Mouse (Mus musculus) embryonic facial prominence, embryonic 11.5 days (tissue): Measurements from ENCODE around the gene Smurf2. TPM values are rescaled to one million over a fixed set of nuclear protein-coding genes. Genes with fewer than 3 reads are reported as not detected.

Experiments
- ATAC-seq: fragments of 200-750 bp; cut with Nextera tagmentation; replicated peaks from 2 replicates; pipeline ENCODE4 v1.8.0; 2017; ENCODE audit warnings: low read depth; ENCODE audit not compliant: insufficient number of reproducible peaks, low FRiP score, low TSS enrichment
- DNase-seq: peaks from one replicate; pipeline ENCODE4 v3.0.0-alpha.2; 2015; ENCODE audit warnings: low spot score
- H3K27ac ChIP-seq: fragments of 300-500 bp; sonication (generic); replicated peaks from 2 replicates; pipeline ENCODE4 v1.5.1; 2014; ENCODE audit warnings: mild to moderate bottlenecking, low read depth, low read length, control low read depth
- H3K27me3 ChIP-seq: fragments of 300-500 bp; sonication (generic); 2 replicates; pipeline ENCODE4 v1.6.1; 2014; ENCODE audit warnings: mild to moderate bottlenecking, low read length, moderate library complexity, mixed read lengths; ENCODE audit not compliant: control insufficient read depth, insufficient read depth
- H3K36me3 ChIP-seq: fragments of 300-500 bp; sonication (generic); replicated peaks from 2 replicates; pipeline ENCODE4 v1.6.1; 2014; ENCODE audit warnings: low read depth, mild to moderate bottlenecking, low read length, moderate library complexity, mixed read lengths; ENCODE audit not compliant: control insufficient read depth, insufficient read depth
- H3K4me1 ChIP-seq: fragments of 300-500 bp; sonication (generic); 2 replicates; pipeline ENCODE4 v1.6.1; 2014; ENCODE audit warnings: low read length, mixed read lengths; ENCODE audit not compliant: control insufficient read depth, insufficient read depth
- H3K4me2 ChIP-seq: fragments of 300-500 bp; sonication (generic); 2 replicates; pipeline ENCODE4 v1.6.1; 2014; ENCODE audit warnings: low read depth, mild to moderate bottlenecking, control low read depth, low read length, moderate library complexity
- H3K4me3 ChIP-seq: fragments of 300-500 bp; sonication (generic); 2 replicates; pipeline ENCODE4 v1.5.1; 2014; ENCODE audit warnings: low read depth, low read length, control low read depth
- H3K9ac ChIP-seq: fragments of 300-500 bp; sonication (generic); replicated peaks from 2 replicates; pipeline ENCODE4 v1.6.1; 2014; ENCODE audit warnings: mild to moderate bottlenecking, control low read depth, low read length
- H3K9me3 ChIP-seq: fragments of 300-500 bp; sonication (generic); replicated peaks from 2 replicates; pipeline ENCODE4 v1.6.1; 2016; ENCODE audit warnings: mild to moderate bottlenecking, low read length, inconsistent platforms, mixed read lengths; ENCODE audit not compliant: control insufficient read depth
- WGBS: fragments of 180-500 bp; shearing (Covaris S2); extraction: QIAGEN DNeasy Blood & Tissue Kit; methylation state at CpG from one replicate; pipeline ENCODE4 v1.1.7; 2014; 5-methylcytosine and 5-hydroxymethylcytosine counted together
- polyA plus RNA-seq: library from polyadenylated mRNA; unstranded; fragments of >200 nt; fragmentation: Nextera tagmentation; extraction: Ambion mirVana; gene quantifications from 2 replicates; pipeline ENCODE4 v1.2.1, GENCODE M21; 2014

Smurf2 gene
- polyA plus RNA-seq, 1 experiment from 2014 or later: 19.8 TPM

- H3K9me3 ChIP-seq: no peaks in the 10 kb centered on the region
- H3K27ac ChIP-seq: no peak overlapping the region
- no peak for ATAC-seq
- H3K36me3 ChIP-seq: no peaks in the 10 kb centered on the region
- DNase-seq: no peak
- no peak overlapping the region for H3K4me3 ChIP-seq
- H3K9ac ChIP-seq: no peak overlapping the region
- no peaks in the 10 kb centered on the region for H3K27me3 ChIP-seq
- no peak overlapping the region for H3K4me2 ChIP-seq
- no peaks in the 10 kb centered on the region for H3K4me1 ChIP-seq
- WGBS: 86% methylated on average over 2 of the region's 2 CpGs
These were observed 23.9 kb downstream of the Smurf2 start for GRCm38 (mm10) chr11:106896561-106897168.

GRCm38 (mm10) chr11:106883656-106884055, 36.9 kb downstream of the Smurf2 start:
- ATAC-seq: no peak
- no peak overlapping the region for H3K27ac ChIP-seq
- no peak overlapping the region for H3K9ac ChIP-seq
- no peak overlapping the region for H3K4me2 ChIP-seq
- H3K4me1 ChIP-seq: no peaks in the 10 kb centered on the region
- no peaks in the 10 kb centered on the region for H3K36me3 ChIP-seq
- H3K4me3 ChIP-seq: no peak overlapping the region
- 81% methylated on average over 1 of the region's 1 CpGs for WGBS
- no peak for DNase-seq
- no peaks in the 10 kb centered on the region for H3K27me3 ChIP-seq
- H3K9me3 ChIP-seq: no peaks in the 10 kb centered on the region

GRCm38 (mm10) chr11:106872650-106873049, 47.9 kb downstream of the Smurf2 start:
- Histone ChIP-seq H3K27me3 (no peaks in the 10 kb centered on the region), H3K4me2 (no peak overlapping the region), H3K4me3 (no peak overlapping the region), H3K9me3 (no peaks in the 10 kb centered on the region), H3K4me1 (no peaks in the 10 kb centered on the region), H3K27ac (no peak overlapping the region), H3K9ac (no peak overlapping the region), H3K36me3 (peaks cover 2% of the 10 kb centered on the region; the same call in 1 of the 2 replicates)
- WGBS: 85% methylated on average over 6 of the region's 6 CpGs
- ATAC-seq: no peak
- no peak for DNase-seq

GRCm38 (mm10) chr11:106851438-106851837, 69.1 kb downstream of the Smurf2 start:
- Histone ChIP-seq H3K4me3 (no peak overlapping the region), H3K9ac (no peak overlapping the region), H3K27me3 (no peaks in the 10 kb centered on the region), H3K9me3 (no peaks in the 10 kb centered on the region), H3K36me3 (no peaks in the 10 kb centered on the region; the same call in 1 of the 2 replicates), H3K4me1 (no peaks in the 10 kb centered on the region), H3K27ac (no peak overlapping the region), H3K4me2 (no peak overlapping the region)
- WGBS: 59% methylated on average over 2 of the region's 2 CpGs
- peak; percentile 41 for DNase-seq
- ATAC-seq: no peak

- ATAC-seq: no peak
- Histone ChIP-seq H3K4me2 (no peak overlapping the region), H3K4me3 (no peak overlapping the region), H3K27ac (no peak overlapping the region), H3K9me3 (no peaks in the 10 kb centered on the region), H3K4me1 (no peaks in the 10 kb centered on the region), H3K27me3 (no peaks in the 10 kb centered on the region), H3K36me3 (no peaks in the 10 kb centered on the region; the same call in none of the 2 replicates), H3K9ac (no peak overlapping the region)
- DNase-seq: no peak
- WGBS: 92% methylated on average over 3 of the region's 3 CpGs
These were observed 78.5 kb downstream of the Smurf2 start for GRCm38 (mm10) chr11:106842002-106842401.

GRCm38 (mm10) chr11:106828079-106828478, 92.4 kb downstream of the Smurf2 start:
- H3K9ac ChIP-seq: no peak overlapping the region
- no peak overlapping the region for H3K27ac ChIP-seq
- no peaks in the 10 kb centered on the region; the same call in 1 of the 2 replicates for H3K36me3 ChIP-seq
- H3K27me3 ChIP-seq: no peaks in the 10 kb centered on the region
- ATAC-seq: no peak
- H3K9me3 ChIP-seq: no peaks in the 10 kb centered on the region
- H3K4me1 ChIP-seq: no peaks in the 10 kb centered on the region
- no peak overlapping the region for H3K4me3 ChIP-seq
- no peak overlapping the region for H3K4me2 ChIP-seq
- 89% methylated on average over 7 of the region's 7 CpGs for WGBS
- no peak for DNase-seq

- peaks cover under 1% of the 10 kb centered on the region; the same call in 1 of the 2 replicates for H3K36me3 ChIP-seq
These were observed 96.1 kb downstream of the Smurf2 start for GRCm38 (mm10) chr11:106824403-106824802.

GRCm38 (mm10) chr11:106823741-106824140, 96.8 kb downstream of the Smurf2 start:
- WGBS: 93% methylated on average over 8 of the region's 8 CpGs
- H3K27ac ChIP-seq: no peak overlapping the region
- ATAC-seq (no peak), DNase-seq (no peak)
- H3K36me3 ChIP-seq: peaks cover 2% of the 10 kb centered on the region; the same call in 1 of the 2 replicates
- no peak overlapping the region for H3K4me2 ChIP-seq
- no peak overlapping the region for H3K4me3 ChIP-seq
- no peaks in the 10 kb centered on the region for H3K4me1 ChIP-seq
- no peaks in the 10 kb centered on the region for H3K27me3 ChIP-seq
- no peak overlapping the region for H3K9ac ChIP-seq
- H3K9me3 ChIP-seq: no peaks in the 10 kb centered on the region

More at GRCm38 (mm10) chr11:106824403-106824802, 96.1 kb downstream of the Smurf2 start:
- ATAC-seq (no peak), DNase-seq (no peak)
- 92% methylated on average over 10 of the region's 10 CpGs for WGBS
- Histone ChIP-seq H3K9ac (no peak overlapping the region), H3K27me3 (no peaks in the 10 kb centered on the region), H3K27ac (no peak overlapping the region), H3K4me3 (no peak overlapping the region), H3K4me1 (no peaks in the 10 kb centered on the region), H3K4me2 (no peak overlapping the region), H3K9me3 (no peaks in the 10 kb centered on the region)
